Mouse (Mus musculus) mouse trophoblast stem cell (cell line): ENCODE results near the gene Gmnn.

Experiments
- in situ Hi-C, 2 experiments: fragments of 300-500 bp; cut with MseI, MboI; formaldehyde crosslinking; loops; 2 replicates in 1 of 2; 3 replicates in 1 of 2; pipeline ENCODE4 v1.15.1; 2025

The Gmnn gene

DNA sequence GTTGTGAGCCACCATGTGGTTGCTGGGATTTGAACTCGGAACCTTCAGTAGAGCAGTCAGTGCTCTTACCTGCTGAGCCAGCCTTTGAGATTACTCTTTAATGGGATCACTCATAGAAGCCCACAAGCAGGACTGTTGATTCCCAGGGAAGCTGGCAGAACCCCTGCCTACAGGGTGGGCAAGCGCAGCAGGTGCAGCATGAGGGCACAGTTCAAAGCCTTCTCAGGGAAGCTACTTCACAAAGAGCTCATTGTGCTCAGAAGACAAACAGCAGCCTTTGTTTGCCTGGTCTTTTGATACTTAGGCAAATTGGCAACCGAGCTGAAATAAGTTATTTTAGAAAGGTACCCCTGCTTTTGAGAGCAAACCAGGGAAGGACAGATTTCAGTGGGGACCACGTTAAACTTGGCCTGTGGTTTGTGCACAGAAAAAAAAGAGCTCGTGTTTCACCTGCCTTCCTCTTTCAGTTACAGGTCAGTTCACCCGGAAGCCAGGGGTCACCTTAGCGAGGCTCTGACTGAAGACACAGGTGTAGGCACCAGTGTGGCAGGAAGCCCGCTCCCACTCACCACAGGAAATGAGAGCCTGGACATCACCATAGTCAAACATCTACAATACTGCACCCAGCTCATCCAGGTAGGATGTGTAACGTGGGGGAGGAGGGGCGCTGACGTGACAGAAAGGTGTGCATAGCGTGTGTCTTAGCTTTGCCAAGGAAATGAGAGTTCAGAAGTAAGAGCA is 51.9 kb downstream of the Gmnn start:
- in situ Hi-C loops: no loop called here

DNA sequence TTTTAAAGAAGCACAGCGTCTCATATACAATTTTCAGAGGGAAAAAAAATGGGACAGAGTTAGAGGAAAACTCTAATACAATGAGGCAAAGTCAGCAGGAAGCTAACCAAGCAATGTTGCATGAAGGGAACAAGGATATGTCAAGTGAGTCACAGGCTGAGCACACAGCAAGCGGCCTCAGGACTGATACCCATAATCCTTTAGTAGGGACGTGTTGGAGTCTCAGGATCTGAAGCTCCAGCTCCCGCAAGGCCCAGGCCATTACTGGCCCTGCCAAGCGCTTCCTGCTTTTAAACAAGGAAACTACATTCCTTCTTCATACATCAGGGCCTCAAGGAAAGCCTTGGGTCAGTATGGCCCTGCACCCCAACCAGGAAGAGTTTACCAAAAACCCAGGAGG is 59.6 kb downstream of the Gmnn start:
- in situ Hi-C loops: no loop called here
